Mouse (Mus musculus) MEL (cell line): ENCODE data around the gene Usp36. TPM values are rescaled to one million over a fixed set of nuclear protein-coding genes. Genes with fewer than 3 reads are reported as not detected.

Experiments
- DNase-seq: peaks from one replicate; pipeline ENCODE4 v3.0.0; 2011; ENCODE audit warnings: low read depth, low spot score
- H3K27ac ChIP-seq: 2 replicates; pipeline ENCODE4 v1.5.1; 2012; ENCODE audit warnings: low read depth, mild to moderate bottlenecking, control low read depth, low read length, moderate library complexity; ENCODE audit not compliant: control insufficient read depth
- H3K27me3 ChIP-seq, 2 experiments: fragments of 150-350 bp in 1 of 2; sonication (generic) in 1 of 2; 2 replicates each; pipeline ENCODE4 v1.6.1; 2012; ENCODE audit warnings: low read length in 2 of 2, mild to moderate bottlenecking in 2 of 2, improper control_type of control experiment in 1 of 2, moderate library complexity in 1 of 2; ENCODE audit not compliant: insufficient read depth in 2 of 2, control insufficient read depth in 1 of 2
- H3K36me3 ChIP-seq, 2 experiments: 2 replicates each; pipeline ENCODE4 v1.6.1; 2012 to 2014; ENCODE audit warnings: low read length in 2 of 2, improper control_type of control experiment in 1 of 2, inconsistent platforms in 1 of 2, mild to moderate bottlenecking in 1 of 2; ENCODE audit not compliant: insufficient read depth in 2 of 2, control insufficient read depth in 1 of 2
- H3K4me1 ChIP-seq, 2 experiments: fragments of 150-350 bp in 1 of 2; sonication (generic) in 1 of 2; 2 replicates each; pipeline ENCODE4 v1.6.1; 2012; ENCODE audit warnings: low read length in 2 of 2, improper control_type of control experiment in 1 of 2, mild to moderate bottlenecking in 1 of 2; ENCODE audit not compliant: insufficient read depth in 2 of 2, control insufficient read depth in 1 of 2
- H3K4me3 ChIP-seq, 2 experiments: fragments of 150-350 bp in 1 of 2; sonication (generic) in 1 of 2; 2 replicates each; pipeline ENCODE4 v1.5.1; 2012; ENCODE audit warnings: low read depth in 2 of 2, low read length in 2 of 2, mild to moderate bottlenecking in 2 of 2, moderate library complexity in 2 of 2, control low read depth in 1 of 2, improper control_type of control experiment in 1 of 2; ENCODE audit not compliant: control insufficient read depth in 1 of 2, insufficient read depth in 1 of 2
- H3K79me2 ChIP-seq: 2 replicates; pipeline ENCODE4 v1.6.1; 2012; ENCODE audit warnings: mild to moderate bottlenecking, low read length, moderate library complexity; ENCODE audit not compliant: control insufficient read depth, poor library complexity, insufficient read depth
- H3K9ac ChIP-seq: 2 replicates; pipeline ENCODE4 v1.6.1; 2012; ENCODE audit warnings: low read depth, mild to moderate bottlenecking, control low read depth, low read length, moderate library complexity; ENCODE audit not compliant: control insufficient read depth, poor library complexity, severe bottlenecking
- H3K9me3 ChIP-seq: fragments of 150-350 bp; sonication (generic); replicated peaks from 2 replicates; pipeline ENCODE4 v1.6.1; 2012; ENCODE audit warnings: mild to moderate bottlenecking, low read length, improper control_type of control experiment, moderate library complexity; ENCODE audit not compliant: insufficient read depth
- ETS1 ChIP-seq: IDR thresholded peaks from 2 replicates; pipeline ENCODE4 v1.6.1; 2012; ENCODE audit warnings: low read depth, mild to moderate bottlenecking, inconsistent platforms, low read length, improper control_type of control experiment, moderate library complexity
- MAFK ChIP-seq: IDR thresholded peaks from 2 replicates; pipeline ENCODE4 v1.6.1; 2011; ENCODE audit warnings: low read depth, mild to moderate bottlenecking, low read length, improper control_type of control experiment, borderline replicate concordance
- MAX ChIP-seq: IDR thresholded peaks from 2 replicates; pipeline ENCODE4 v1.6.1; 2011; ENCODE audit warnings: low read length, improper control_type of control experiment
- MXI1 ChIP-seq: IDR thresholded peaks from 2 replicates; pipeline ENCODE4 v1.6.1; 2011; ENCODE audit warnings: mild to moderate bottlenecking, low read depth, low read length, improper control_type of control experiment
- MYB ChIP-seq: IDR thresholded peaks from 2 replicates; pipeline ENCODE4 v1.6.1; 2011; ENCODE audit warnings: mild to moderate bottlenecking, low read depth, low read length, improper control_type of control experiment
- NELFE ChIP-seq: IDR thresholded peaks from 2 replicates; pipeline ENCODE4 v1.6.1; 2011; ENCODE audit warnings: low read depth, low read length, improper control_type of control experiment
- POLR2AphosphoS2 ChIP-seq: IDR thresholded peaks from 2 replicates; pipeline ENCODE4 v1.6.1; 2011; ENCODE audit warnings: low read length, improper control_type of control experiment
- TBP ChIP-seq: IDR thresholded peaks from 2 replicates; pipeline ENCODE4 v1.8.0; 2011; ENCODE audit warnings: low read depth, low read length, improper control_type of control experiment
- USF1 ChIP-seq: IDR thresholded peaks from 2 replicates; pipeline ENCODE4 v1.6.1; 2014; ENCODE audit warnings: low read depth, mild to moderate bottlenecking, inconsistent platforms, low read length, improper control_type of control experiment, moderate library complexity
- ZC3H11A ChIP-seq: IDR thresholded peaks from 2 replicates; pipeline ENCODE4 v1.6.1; 2012; ENCODE audit warnings: low read depth, mild to moderate bottlenecking, inconsistent platforms, low read length, improper control_type of control experiment
- ZNF384 ChIP-seq: IDR thresholded peaks from 2 replicates; pipeline ENCODE4 v1.6.1; 2012; ENCODE audit warnings: low read depth, mild to moderate bottlenecking, inconsistent platforms, low read length, improper control_type of control experiment
- polyA plus RNA-seq, 2 experiments: library from polyadenylated mRNA; stranded (reverse) in 1 of 2; unstranded in 1 of 2; fragments of >175 nt in 1 of 2; fragments of >200 nt in 1 of 2; gene quantifications; 2 replicates each; pipeline versions ENCODE4 v1.2.1 to v1.2.4; 2012; ENCODE audit warnings: low replicate concordance in 2 of 2, low read depth in 1 of 2; ENCODE audit not compliant: insufficient read length in 2 of 2, insufficient read depth in 1 of 2, missing spikeins in 1 of 2
- total RNA-seq: library from RNA; depleted of rRNA; stranded (reverse); fragments of 300-350 nt; gene quantifications from 2 replicates; pipeline ENCODE4 v1.2.3, GENCODE M21; 2012

Gene Usp36
- total and polyA plus RNA-seq, 3 experiments = 24.8 to 89.6 (median 50.7) TPM

- Histone ChIP-seq H3K9me3 (no peaks in the 10 kb centered on the region), H3K9ac (no peak overlapping the region), H3K27ac (no peak overlapping the region), H3K4me3 (no peak overlapping the region), H3K27me3 (peaks cover 10 to 13% of the 10 kb centered on the region in 2 experiments), H3K4me1 (no peaks in the 10 kb centered on the region), H3K79me2 (no peaks in the 10 kb centered on the region), H3K36me3 (no peaks in the 10 kb centered on the region)
- TF ChIP-seq NELFE (no peak), MAFK (no peak), TBP (no peak), ZC3H11A (no peak)
- DNase-seq = no peak
Observed at GRCm38 (mm10) chr11:118326991-118327971, 37.2 kb upstream of the Usp36 start.

- Histone ChIP-seq H3K4me1 (no peaks in the 10 kb centered on the region), H3K9ac (no peak overlapping the region), H3K79me2 (no peaks in the 10 kb centered on the region), H3K27ac (no peak overlapping the region), H3K9me3 (no peaks in the 10 kb centered on the region), H3K36me3 (no peaks in the 10 kb centered on the region), H3K4me3 (no peak overlapping the region), H3K27me3 (peaks cover 10 to 15% of the 10 kb centered on the region in 2 experiments)
- DNase-seq = no peak
- TF ChIP-seq MAX (no peak), ZNF384 (no peak), MXI1 (no peak), MYB (no peak), USF1 (no peak)
Observed at GRCm38 (mm10) chr11:118326491-118326890, 36.4 kb upstream of the Usp36 start.

- H3K9me3 ChIP-seq = no peaks in the 10 kb centered on the region
- no peaks in the 10 kb centered on the region for H3K4me1 ChIP-seq
- no peak for DNase-seq
- no peaks in the 10 kb centered on the region for H3K79me2 ChIP-seq
- H3K27ac ChIP-seq = no peak overlapping the region
- H3K27me3 ChIP-seq = peaks cover 13 to 18% of the 10 kb centered on the region in 2 experiments
- H3K4me3 ChIP-seq = no peak overlapping the region
- no peak for TF ChIP-seq MXI1
- TF ChIP-seq TBP = no peak
- TF ChIP-seq ETS1 = no peak
- no peak for TF ChIP-seq POLR2AphosphoS2
- TF ChIP-seq MAX = no peak
- H3K9ac ChIP-seq = no peak overlapping the region
- no peaks in the 10 kb centered on the region for H3K36me3 ChIP-seq
Observed at GRCm38 (mm10) chr11:118324541-118324940, 34.5 kb upstream of the Usp36 start.
